9 mouse cellular contexts compared by ENCODE assay signal in the genomic region with DNA sequence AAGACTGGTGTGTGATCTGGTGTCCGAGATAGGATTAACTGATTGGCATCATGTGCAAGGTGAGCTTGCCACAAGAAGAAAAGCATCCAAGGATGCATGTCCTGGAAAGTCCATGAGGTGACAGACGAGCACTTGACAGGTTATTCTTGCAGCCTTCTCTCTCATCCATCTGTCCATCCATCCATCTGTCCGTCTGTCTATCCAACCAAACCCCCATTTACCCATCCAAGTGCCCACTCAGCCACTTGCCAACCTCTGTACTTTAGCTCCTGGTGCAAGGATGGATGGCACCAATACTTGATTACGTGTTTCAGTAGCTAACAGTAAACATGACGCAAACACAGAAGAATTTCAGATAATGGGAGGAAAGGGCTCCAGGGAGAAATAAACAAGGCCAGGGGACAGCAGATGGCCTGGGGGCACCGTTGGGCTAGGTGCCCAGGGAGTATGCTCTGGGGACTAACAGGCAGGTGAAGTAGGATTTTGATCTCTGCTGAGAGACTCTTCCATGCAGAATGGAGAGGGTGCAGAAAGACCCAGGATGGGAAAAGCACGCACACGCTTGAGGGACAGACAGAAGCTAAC.
A peak's percentile ranks its signal among the peaks of the same experiment; 100 is the strongest.
DNase-seq lines count a peak whose midpoint lies in the region; ATAC-seq and TF ChIP-seq lines count a peak whose summit lies in the region.
"Had no signal": no experiment of that assay in that cellular context is flagged by ENCODE, and none has a peak within 500 bp of the region (broad histone marks: within the 10 kb centered on the region; RNA-seq: fewer than 3 reads in every experiment).

No protein-coding gene starts in this region.

- no peak for DNase-seq in embryonic facial prominence, embryonic 10.5 days (ENCODE audit: low spot score)
- DNase-seq in left cerebral cortex, adult 2 months (ENCODE audit: extremely low spot score in 1 of 2, low spot score in 2 of 2) = no peak
- DNase-seq in left cerebral cortex, adult 11 months (ENCODE audit: low spot score) = no peak
- DNase-seq in Muller cell, postnatal 12 days (ENCODE audit: inconsistent ontology term) = peak; percentile 46
- DNase-seq in right cerebral cortex, postnatal 14 days = no peak
- no peak for DNase-seq in ovary, postnatal 36 days (ENCODE audit: low spot score)

- 0 out of 2 replicates have a peak overlapping the region, but pooled peaks have one; percentile 48 for H3K27ac ChIP-seq in embryonic facial prominence, embryonic 12.5 days
- no peak overlapping the region for H3K27ac ChIP-seq in embryonic facial prominence, embryonic 10.5 days (replicated peaks)
- peak overlapping the region; percentile 64 for H3K27ac ChIP-seq in left cerebral cortex, adult 2 months
- peak overlapping the region; percentile 27; the same call in 1 of the 2 replicates for H3K27ac ChIP-seq in forebrain, embryonic 12.5 days

- H3K4me1 ChIP-seq in embryonic facial prominence, embryonic 12.5 days = peaks cover 28% of the 10 kb centered on the region
- peaks cover 62% of the 10 kb centered on the region for H3K4me1 ChIP-seq in embryonic facial prominence, embryonic 10.5 days
- peaks cover 9% of the 10 kb centered on the region for H3K4me1 ChIP-seq in forebrain, embryonic 12.5 days

- intact Hi-C loops in left cerebral cortex, adult 2 months (cut with DNase I) = no loop called here

- WGBS in embryonic facial prominence, embryonic 12.5 days = 86% methylated on average over 8 of the region's 8 CpGs
- WGBS in embryonic facial prominence, embryonic 10.5 days = 90% methylated on average over 8 of the region's 8 CpGs
- WGBS in forebrain, embryonic 12.5 days = 90% methylated on average over 8 of the region's 8 CpGs

- no peaks in the 10 kb centered on the region for H3K9me3 ChIP-seq in embryonic facial prominence, embryonic 12.5 days
- H3K9me3 ChIP-seq in embryonic facial prominence, embryonic 10.5 days = no peaks in the 10 kb centered on the region
- H3K9me3 ChIP-seq in forebrain, embryonic 12.5 days = no peaks in the 10 kb centered on the region

- TF ChIP-seq CTCF in left cerebral cortex, adult 2 months (IDR thresholded peaks at IDR 0.05) = no peak

- H3K4me3 ChIP-seq in embryonic facial prominence, embryonic 12.5 days = no peak overlapping the region
- no peak overlapping the region for H3K4me3 ChIP-seq in embryonic facial prominence, embryonic 10.5 days
- H3K4me3 ChIP-seq in left cerebral cortex, adult 2 months = no peak overlapping the region
- no peak overlapping the region for H3K4me3 ChIP-seq in forebrain, embryonic 12.5 days (replicated peaks)

- H3K36me3 ChIP-seq in embryonic facial prominence, embryonic 12.5 days = no peaks in the 10 kb centered on the region
- H3K36me3 ChIP-seq in embryonic facial prominence, embryonic 10.5 days (replicated peaks) = no peaks in the 10 kb centered on the region; the same call in 1 of the 2 replicates
- H3K36me3 ChIP-seq in forebrain, embryonic 12.5 days (replicated peaks) = no peaks in the 10 kb centered on the region

- H3K27me3 ChIP-seq in embryonic facial prominence, embryonic 12.5 days = no peaks in the 10 kb centered on the region
- H3K27me3 ChIP-seq in embryonic facial prominence, embryonic 10.5 days (replicated peaks; ENCODE audit: low read depth, poor library complexity, severe bottlenecking) = no peaks in the 10 kb centered on the region
- H3K27me3 ChIP-seq in forebrain, embryonic 12.5 days = no peaks in the 10 kb centered on the region

- no peak overlapping the region for H3K4me2 ChIP-seq in embryonic facial prominence, embryonic 12.5 days (replicated peaks)
- H3K4me2 ChIP-seq in forebrain, embryonic 12.5 days = no peak overlapping the region
- H3K4me2 ChIP-seq: heart, embryonic 11.5 days had no signal

- H3K9ac ChIP-seq in embryonic facial prominence, embryonic 12.5 days = no peak overlapping the region
- no peak overlapping the region for H3K9ac ChIP-seq in forebrain, embryonic 12.5 days

- ATAC-seq in embryonic facial prominence, embryonic 12.5 days (ENCODE audit: insufficient number of reproducible peaks, insufficient read depth, low FRiP score, low TSS enrichment) = no peak
- ATAC-seq in forebrain, embryonic 12.5 days (ENCODE audit: low FRiP score) = no peak
